Mouse (Mus musculus) layer of hippocampus, adult 2 months (tissue): ENCODE data around the gene Nbl1. TPM values are rescaled to one million over a fixed set of nuclear protein-coding genes. Genes with fewer than 3 reads are reported as not detected.

Source experiments
- DNase-seq, 2 experiments: peaks; one replicate each; pipeline ENCODE4 v3.0.0; 2022; ENCODE audit warnings: low spot score in 2 of 2
- H3K27ac ChIP-seq: fragments of 200-600 bp; 2 replicates; pipeline ENCODE4 v1.8.1; 2022
- H3K4me3 ChIP-seq: fragments of 200-600 bp; 2 replicates; pipeline ENCODE4 v1.8.1; 2022; ENCODE audit warnings: mild to moderate bottlenecking
- CTCF ChIP-seq: fragments of 200-600 bp; conservative IDR thresholded peaks from 2 replicates; pipeline ENCODE4 v1.8.1; 2022; ENCODE audit warnings: antibody characterized with exemption, mild to moderate bottlenecking, moderate library complexity
- total RNA-seq, 2 experiments: library from RNA; stranded (reverse); gene quantifications; 2 replicates each; pipeline ENCODE4 v1.2.3; 2021

The Nbl1 gene
- total RNA-seq, 2 experiments from 2014 or later = 84.4 to 89.9 TPM

DNA sequence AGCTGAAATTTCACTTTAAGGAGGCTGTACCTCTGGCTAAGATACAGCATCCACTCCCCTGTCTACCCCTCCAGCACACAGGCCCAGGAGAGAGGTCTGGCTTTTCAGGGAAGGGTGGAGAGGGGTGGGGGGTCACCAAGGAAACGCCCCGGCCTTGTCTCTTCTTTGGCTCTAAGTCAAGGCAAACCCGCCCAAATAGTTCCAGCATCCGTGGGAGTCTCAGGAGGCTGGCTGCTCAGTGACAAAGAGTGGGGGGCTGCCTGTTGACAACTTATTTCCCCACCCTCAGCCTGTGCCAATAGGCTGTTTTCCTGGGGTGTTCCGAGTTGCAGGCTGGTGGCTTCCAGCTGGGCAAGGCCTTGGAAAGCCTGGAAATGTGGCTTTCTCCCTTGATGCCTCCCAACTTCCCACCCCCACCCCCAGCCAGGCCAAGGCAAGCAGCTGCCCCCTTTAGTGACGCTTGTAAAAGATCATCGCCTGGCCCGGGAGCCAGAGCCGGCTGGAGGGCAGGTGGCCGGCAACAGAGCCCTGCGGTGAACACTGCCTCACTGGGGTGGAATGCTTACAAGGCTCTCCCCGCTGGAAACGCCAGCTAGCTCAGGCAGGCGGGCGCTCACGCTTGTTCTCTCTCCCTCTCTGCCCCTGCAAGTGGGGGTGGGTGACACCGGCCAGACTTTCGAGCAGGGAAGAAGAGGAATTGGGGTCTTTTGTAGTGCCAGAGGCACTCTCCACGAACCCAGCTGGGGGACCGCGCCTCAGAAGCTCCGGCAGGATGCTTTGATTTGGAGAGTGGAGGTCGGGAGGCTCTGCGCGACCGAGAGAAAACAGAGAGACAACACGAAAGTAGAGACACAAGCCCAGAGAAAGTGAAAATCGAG, 1.1 kb downstream of the Nbl1 start:
- DNase-seq = no peak
- Histone ChIP-seq H3K27ac (peak overlapping the region; percentile 80), H3K4me3 (peak overlapping the region; percentile 65)
- no peak for TF ChIP-seq CTCF

GRCm38 (mm10) chr4:139091066-139091465, 1.7 kb downstream of the Nbl1 start:
- 0 out of 2 replicates have a peak overlapping the region, but pooled peaks have one; percentile 65 for H3K4me3 ChIP-seq
- no peak for TF ChIP-seq CTCF
- no peak for DNase-seq
- H3K27ac ChIP-seq = peak overlapping the region; percentile 80

DNA sequence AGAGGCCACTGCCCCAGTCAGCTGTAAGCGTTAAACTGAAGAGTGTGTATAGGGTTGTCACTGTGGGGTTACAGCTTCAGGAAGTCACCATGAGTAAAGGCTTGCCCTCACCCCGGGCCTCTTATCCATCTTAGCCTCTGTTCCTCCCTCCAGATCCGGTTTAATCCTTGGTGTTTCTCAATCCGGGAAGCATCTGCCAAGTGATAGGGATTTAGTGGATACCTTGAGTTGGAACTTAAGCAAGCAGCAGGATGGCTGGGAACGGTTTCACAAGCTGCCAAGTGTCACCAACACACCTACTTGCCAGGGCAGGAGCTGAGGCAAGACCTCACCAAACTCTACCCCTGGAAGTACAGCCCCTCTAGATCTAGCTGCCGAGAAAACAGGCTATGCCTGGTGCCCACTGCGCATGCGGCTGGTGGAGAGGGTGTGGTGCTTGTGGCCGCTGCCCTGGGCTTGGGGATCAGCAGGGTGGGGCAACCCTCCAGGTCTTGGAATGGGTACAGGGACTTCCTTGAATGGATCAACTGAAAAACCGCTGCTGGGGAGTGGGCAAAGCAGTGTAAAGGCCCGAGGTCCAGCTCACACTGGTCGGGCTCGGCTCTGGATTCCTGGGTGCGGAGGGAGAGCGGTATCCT, 2.4 kb downstream of the Nbl1 start:
- TF ChIP-seq CTCF = no peak
- no peak overlapping the region for H3K4me3 ChIP-seq
- H3K27ac ChIP-seq = no peak overlapping the region
- no peak for DNase-seq

DNA sequence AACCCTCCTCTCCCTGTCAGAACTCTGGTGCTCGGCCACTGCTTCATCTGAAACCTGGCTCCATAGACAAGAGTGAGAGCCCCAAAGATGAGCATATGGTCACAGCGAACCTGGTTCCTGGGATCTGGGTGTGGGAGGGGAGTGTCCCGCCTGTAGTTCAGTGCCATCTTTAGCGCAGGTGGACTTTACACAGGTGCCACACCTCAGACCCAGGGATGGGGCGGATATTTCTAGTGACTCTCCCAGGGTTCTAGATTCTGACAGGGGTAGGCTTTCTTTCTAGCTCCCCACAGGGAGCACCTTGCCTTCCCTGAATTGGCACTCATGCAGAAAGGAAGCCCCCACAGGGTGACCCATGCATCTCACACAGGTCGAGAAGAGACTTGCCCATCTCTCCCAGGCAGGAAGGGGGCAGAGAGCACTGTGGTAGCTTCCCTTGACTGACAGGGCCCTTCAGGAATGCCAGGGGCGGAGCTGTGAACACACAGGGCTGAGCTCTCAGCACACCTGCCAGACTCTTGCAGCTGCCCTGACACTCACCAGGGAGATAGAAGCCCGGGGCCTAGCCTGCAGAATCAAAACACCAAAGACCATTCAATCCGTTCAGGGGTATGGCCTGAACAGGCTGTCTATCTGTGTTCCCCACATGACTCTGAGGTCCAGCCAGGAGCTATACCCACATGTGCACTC, 3.7 kb downstream of the Nbl1 start:
- Histone ChIP-seq H3K4me3 (no peak overlapping the region), H3K27ac (no peak overlapping the region)
- TF ChIP-seq CTCF = no peak
- DNase-seq = no peak

GRCm38 (mm10) chr4:139086984-139087383, 5.8 kb downstream of the Nbl1 start:
- no peak for DNase-seq
- no peak overlapping the region for H3K27ac ChIP-seq
- TF ChIP-seq CTCF = no peak
- no peak overlapping the region for H3K4me3 ChIP-seq

GRCm38 (mm10) chr4:139086037-139086436, 6.8 kb downstream of the Nbl1 start:
- no peak overlapping the region for H3K4me3 ChIP-seq
- TF ChIP-seq CTCF = peak; percentile 96
- peak; percentile 84 to 90 for DNase-seq
- no peak overlapping the region for H3K27ac ChIP-seq

DNA sequence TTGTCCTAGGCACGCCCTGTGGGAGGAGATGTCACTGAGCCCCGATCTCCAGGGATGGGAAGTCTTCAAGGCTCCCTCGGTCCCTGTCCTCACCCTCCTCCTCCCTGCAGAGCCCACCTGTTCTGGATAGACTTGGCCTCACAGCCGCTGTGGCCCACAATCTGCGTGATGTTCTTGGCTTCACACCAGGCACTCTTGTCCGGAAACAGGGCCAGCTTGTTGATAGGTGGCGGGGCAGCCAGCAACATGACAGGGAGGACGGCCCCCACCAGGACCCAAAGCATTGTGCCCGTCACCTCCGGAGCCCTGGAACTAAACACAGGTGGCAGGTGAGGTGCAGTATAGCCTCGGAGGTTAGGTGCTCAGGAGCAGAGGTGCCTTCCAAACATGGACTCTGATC, 7.5 kb downstream of the Nbl1 start:
- DNase-seq = no peak
- no peak for TF ChIP-seq CTCF
- H3K27ac ChIP-seq = no peak overlapping the region
- H3K4me3 ChIP-seq = no peak overlapping the region

GRCm38 (mm10) chr4:139082790-139083564, 9.8 kb downstream of the Nbl1 start:
- Histone ChIP-seq H3K4me3 (no peak overlapping the region), H3K27ac (peak overlapping the region; percentile 86)
- DNase-seq = no peak
- no peak for TF ChIP-seq CTCF

DNA sequence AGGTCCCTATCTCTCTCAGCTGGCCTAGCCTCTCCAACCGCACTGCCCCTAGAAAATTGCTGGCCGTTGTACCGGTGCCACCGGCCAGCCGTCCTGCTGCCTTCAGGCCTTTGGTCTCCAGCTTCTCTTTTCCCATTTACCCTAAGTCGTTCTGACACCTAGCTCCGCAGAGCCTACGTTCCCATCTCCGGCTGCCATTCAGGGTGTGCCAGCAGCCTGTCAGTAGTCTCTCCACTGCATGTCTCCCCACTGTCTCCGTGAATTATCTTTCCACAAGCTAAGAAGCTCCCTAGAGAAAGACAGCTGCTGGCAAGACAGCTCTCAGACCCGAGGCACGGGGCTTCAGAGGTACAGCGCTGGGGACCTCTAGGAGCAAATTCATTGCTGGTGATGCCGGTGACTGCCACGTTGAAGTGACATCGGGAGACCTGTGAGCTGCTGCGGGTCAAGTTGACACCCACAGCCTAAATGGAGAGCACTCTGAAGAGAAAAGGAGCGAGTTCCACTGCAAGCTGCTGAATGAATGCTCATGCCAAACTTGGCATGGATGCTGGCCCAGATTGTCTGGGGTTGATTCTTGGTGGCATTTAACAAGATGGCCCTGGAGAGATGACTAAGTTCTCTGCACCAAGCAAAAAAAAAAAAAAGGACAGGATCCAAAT, 11.4 kb downstream of the Nbl1 start:
- peak in 1 of 2 experiments; percentile 70 for DNase-seq
- H3K27ac ChIP-seq = peak overlapping the region; percentile 86
- no peak overlapping the region for H3K4me3 ChIP-seq
- TF ChIP-seq CTCF = no peak

DNA sequence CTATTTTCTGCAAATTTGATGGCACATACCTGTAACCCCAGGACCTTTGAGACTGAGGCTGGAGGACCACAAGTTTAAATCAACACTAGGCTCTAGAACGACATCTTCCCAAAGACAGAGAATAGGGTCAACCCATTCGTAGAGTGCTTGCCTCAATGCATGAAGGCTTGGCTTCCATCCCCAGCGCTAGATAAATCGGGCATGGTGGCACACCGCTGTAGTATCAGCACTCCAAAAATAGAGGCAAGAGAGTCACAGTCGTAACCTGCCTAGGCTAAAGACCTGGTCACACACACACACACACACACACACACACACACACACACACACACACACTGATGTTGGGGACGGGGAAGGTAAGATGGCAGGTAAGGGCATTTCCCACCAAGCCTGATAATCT, 12.5 kb downstream of the Nbl1 start:
- no peak for DNase-seq
- Histone ChIP-seq H3K27ac (no peak overlapping the region; the same call in 1 of the 2 replicates), H3K4me3 (no peak overlapping the region)
- no peak for TF ChIP-seq CTCF

DNA sequence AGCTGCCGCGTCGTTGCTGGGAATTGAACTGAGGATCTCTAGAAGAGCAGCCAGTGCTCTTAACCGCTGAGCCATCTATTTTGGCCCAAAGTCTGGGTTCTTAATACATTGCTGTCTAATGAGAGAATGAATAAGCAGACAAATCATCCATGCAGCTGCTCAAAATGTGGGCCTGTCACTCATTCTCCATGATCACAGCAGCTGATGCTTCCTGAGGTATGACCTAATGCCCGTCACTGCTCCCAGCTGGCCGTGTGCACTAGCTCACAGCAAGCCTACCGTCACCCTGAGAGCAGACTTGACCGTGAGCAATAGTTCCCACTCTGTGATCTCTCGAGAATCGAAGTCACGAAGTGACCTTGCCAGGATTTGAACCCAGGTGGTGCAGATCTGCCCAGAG, 13.4 kb downstream of the Nbl1 start:
- no peak overlapping the region for H3K4me3 ChIP-seq
- TF ChIP-seq CTCF = no peak
- DNase-seq = no peak
- H3K27ac ChIP-seq = peak overlapping the region; percentile 39; the same call in 1 of the 2 replicates

DNA sequence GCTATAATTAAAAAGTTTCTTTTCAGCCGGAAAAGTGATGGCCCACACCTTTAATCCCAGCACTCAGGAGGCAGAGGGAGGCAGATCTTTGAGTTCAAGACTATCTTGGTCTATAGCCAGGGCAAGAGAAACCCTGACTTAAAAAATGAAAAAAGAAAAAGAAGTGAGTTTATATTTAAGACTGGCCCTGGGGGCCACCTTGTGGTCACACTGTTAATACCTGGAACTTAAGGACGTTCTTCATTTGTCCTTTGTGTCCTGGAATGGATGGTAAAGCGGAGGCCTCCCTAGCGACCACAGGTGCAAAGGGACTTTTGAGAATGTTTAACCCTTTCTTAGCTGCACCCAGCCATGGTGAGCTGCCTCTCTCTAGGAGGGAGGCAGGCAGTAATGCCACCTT, 14.1 kb downstream of the Nbl1 start:
- TF ChIP-seq CTCF = peak; percentile 55
- peak overlapping the region; percentile 51; the same call in 1 of the 2 replicates for H3K27ac ChIP-seq
- no peak overlapping the region for H3K4me3 ChIP-seq
- DNase-seq = no peak
